Mouse (Mus musculus): ENCODE results near the gene Gpd1.

Gene Gpd1

GRCm38 (mm10) chr15:99701999-99702900, 15.1 kb upstream of the Gpd1 start, which contains the start of gene Smarcd1:
Gene Smarcd1 (plus strand): TSS chr15:99702129.
- peak; percentile 96 for DNase-seq

DNA sequence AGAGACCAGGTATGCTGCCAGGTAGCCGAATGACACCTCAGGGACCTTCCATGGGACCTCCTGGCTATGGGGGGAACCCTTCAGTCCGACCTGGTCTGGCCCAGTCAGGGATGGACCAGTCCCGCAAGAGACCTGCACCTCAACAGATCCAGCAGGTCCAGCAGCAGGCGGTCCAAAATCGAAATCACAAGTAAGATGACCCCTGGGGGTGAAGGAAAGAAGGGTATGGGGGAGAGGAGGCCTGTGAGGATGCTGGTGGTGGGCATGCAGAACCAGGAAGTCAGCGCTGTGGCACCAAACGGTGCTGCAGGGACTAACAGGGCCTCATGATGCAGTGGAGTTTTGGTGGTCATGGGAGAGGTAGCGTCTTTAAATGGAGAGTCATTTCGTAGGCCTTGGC, 14.2 kb upstream of the Gpd1 start:
- no peak for DNase-seq

- no peak for DNase-seq
Measured at GRCm38 (mm10) chr15:99703676-99704040, 13.7 kb upstream of the Gpd1 start.

- DNase-seq: no peak
Measured at GRCm38 (mm10) chr15:99704041-99704681, 13.2 kb upstream of the Gpd1 start.

DNA sequence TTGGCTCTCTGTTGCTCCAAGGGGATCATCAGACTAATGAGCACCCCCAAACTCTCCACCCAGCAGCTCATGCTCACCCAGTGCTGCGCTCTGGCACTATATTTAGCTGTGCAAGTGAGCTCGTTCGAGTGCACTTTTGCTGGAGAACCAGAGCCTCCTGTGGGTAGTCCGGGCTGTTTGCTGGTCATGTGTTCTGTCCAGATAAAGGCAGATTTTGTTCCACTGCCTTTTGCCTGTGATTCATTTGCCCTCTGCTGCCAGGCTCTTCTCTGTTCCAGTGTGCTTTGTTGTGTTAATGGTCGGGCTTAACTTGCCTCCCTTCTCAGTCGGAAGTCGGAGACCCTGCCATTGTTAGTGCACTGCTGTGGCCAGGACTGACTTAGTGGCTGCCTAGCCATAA, 12.4 kb upstream of the Gpd1 start:
- DNase-seq: no peak

DNA sequence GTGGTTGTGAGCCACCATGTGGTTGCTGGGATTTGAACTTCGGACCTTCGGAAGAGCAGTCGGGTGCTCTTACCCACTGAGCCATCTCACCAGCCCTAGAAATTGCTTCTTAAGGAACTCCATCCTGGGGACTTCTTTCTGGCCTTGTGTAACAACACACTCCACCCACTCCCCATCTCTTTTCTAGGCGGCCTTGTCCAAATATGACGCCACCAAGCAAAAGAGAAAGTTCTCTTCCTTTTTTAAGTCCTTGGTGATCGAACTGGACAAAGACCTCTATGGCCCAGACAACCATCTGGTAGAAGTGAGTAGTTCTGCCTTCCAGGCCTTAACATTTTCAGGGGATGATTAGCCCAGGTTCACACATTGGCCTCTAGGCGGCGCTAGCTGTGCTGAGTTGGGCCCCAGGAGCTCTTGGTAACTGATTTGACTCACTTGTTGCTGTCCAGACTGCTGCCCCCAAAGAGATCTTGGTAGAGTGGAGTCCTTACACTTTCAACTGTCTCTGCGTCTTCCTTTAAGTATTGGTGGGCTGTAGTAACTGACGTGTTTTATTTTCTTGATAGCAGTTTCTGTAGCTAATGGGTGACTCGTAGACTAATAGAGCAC, 11.8 kb upstream of the Gpd1 start, which contains the start of gene Gm17349:
Gene Gm17349, minus strand, starts transcription at position 51 of the 609 bp plus-strand sequence.
- peak; percentile 62 for DNase-seq

GRCm38 (mm10) chr15:99708176-99708575, 9.1 kb upstream of the Gpd1 start:
- DNase-seq: no peak

GRCm38 (mm10) chr15:99710221-99711190, 6.8 kb upstream of the Gpd1 start:
- no peak for DNase-seq

GRCm38 (mm10) chr15:99711491-99711890, 5.8 kb upstream of the Gpd1 start:
- DNase-seq: no peak

GRCm38 (mm10) chr15:99712666-99713559, 4.4 kb upstream of the Gpd1 start:
- DNase-seq: no peak

DNA sequence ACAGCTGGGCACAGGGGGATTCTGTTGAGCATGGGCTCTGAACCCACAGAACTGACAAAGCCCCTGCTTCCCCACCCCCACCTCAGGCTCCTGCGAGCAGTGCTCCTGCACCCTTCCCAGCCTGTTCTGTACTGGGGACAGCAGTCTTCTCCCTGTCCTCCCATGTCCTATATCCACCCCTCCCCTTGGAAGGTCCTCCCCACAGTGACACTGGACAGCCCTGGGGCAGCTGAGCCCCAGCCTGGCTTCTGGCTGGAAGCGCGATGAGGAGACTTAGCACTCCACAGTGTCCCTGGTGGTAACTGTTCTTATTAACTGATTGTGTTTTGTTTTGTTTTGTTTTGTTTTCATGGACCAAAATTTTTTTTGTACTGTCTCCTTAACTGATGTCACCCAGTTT, 3.7 kb upstream of the Gpd1 start:
- DNase-seq: no peak

DNA sequence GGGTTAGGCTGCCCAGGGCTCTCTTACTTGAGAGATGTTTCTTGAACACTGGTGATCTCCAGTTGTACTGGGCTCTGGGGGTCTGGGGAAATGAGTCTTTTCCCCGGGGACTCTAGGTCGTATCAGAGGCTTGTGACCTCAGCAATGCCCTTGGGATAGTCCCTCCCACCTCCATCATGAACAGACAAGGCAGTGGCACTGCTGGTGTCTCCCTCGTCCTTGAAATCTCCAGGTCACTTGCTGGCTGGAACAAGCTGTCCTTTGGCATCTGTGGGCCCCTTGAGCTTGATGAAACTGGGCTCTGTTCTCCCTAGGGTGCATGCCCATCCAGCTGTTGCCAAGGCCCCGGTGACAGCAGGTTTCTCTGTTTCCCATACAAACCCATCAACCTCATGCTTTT, 3.1 kb upstream of the Gpd1 start:
- no peak for DNase-seq

- peak; percentile 81 for DNase-seq
Measured at GRCm38 (mm10) chr15:99714858-99715257, 2.5 kb upstream of the Gpd1 start.

DNA sequence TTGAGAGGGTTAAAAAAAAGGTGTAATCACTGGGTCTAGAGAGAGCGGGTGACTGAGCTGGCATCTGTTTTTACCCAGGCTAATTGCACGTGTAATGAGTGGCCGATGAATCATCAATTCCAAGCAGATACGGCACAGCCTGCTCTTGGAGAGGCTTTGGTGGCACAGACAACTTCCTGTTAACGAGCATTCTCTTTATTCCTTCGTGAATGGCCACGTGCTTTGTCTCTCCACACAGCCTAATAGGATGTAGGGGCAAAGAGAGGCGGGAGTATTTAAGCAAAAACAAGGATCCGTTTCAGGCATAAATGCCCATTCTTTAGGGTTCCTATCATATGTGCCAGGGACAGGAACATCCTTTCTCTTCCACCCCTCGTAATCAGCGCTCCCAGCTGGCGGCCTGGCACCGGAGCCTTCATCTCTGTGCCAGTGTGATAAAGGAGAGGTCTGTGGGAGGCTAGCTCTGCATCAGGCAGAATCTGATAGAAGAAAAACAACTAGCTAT, 1.9 kb upstream of the Gpd1 start:
- DNase-seq: no peak

GRCm38 (mm10) chr15:99715982-99716746, 1.2 kb upstream of the Gpd1 start:
- DNase-seq: no peak

DNA sequence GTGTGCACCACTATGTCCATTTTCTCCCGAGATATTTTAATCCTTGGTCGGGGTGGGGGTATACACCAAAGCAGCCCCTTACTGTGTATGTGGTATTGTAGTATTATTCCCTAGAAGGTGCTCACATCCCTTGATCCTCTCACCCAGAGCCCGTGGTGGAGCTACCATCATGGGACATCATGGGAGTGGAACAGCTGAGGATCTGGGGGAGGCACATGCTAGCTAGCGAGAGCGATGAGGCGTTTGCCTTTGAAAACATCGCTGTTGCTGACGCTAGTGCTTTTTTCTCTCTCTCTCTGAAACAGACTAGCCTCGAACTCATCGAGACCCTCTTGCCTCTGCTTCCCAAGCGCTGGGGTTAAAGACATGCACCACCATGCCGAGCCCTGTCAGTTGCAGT, 501 bp upstream of the Gpd1 start:
- DNase-seq: no peak

DNA sequence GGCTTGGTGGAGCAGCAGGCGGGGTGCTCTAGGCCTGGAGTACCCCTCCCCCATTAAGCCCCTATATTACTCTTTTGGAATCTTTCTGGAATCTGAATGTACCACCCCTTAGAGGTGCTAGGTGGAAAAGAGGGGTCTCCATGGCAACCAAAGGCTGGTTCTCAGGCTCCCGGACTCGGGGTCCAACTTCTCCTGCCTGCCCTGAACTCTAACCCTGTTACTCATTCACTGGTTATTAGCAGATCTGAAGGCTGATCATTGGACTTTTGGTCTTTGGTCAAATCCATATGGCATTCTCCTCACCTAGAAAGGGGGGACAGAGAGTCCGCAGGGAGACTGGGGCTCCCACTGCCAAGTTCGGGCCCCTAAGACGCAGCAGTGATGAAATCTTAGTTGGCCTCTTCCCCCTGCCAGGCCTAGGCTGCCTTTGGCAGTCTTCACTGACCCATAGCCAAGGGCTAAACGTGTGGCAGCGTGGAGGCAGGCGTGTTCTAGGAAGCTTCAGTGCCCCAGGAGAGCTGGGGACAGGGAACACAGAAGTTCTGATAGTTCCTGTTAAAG, 1.2 kb downstream of the Gpd1 start:
- DNase-seq: no peak

GRCm38 (mm10) chr15:99719865-99720264, 2.5 kb downstream of the Gpd1 start:
- DNase-seq: no peak

- DNase-seq: no peak
Measured at GRCm38 (mm10) chr15:99721921-99722743, 4.8 kb downstream of the Gpd1 start.

Data from lung, postnatal 14 days (tissue).